Mouse (Mus musculus): ENCODE measurements at regions not wholly inside any gene's neighbourhood (a gene's known extent, or its start where the extent isn't known, plus 50 kb on each side); places are given as distances from the start of the nearest gene placed in this dataset.

- 65% methylated on average over 5 of the region's 5 CpGs for WGBS
- Histone ChIP-seq H3K4me1 (ENCODE audit: insufficient read depth) (no peaks in the 10 kb centered on the region), H3K27ac (ENCODE audit: low read depth) (peak overlapping the region; percentile 36; the same call in 1 of the 2 replicates), H3K9ac (no peak overlapping the region), H3K36me3 (ENCODE audit: insufficient read depth) (no peaks in the 10 kb centered on the region), H3K27me3 (ENCODE audit: insufficient read depth, low read length) (no peaks in the 10 kb centered on the region), H3K4me3 (ENCODE audit: low read depth, low read length) (no peak overlapping the region), H3K9me3 (ENCODE audit: low read depth, low read length) (no peaks in the 10 kb centered on the region), H3K4me2 (no peak overlapping the region)
- no peak for ATAC-seq (ENCODE audit: insufficient read depth)
- no peak for TF ChIP-seq CTCF (IDR thresholded peaks at IDR 0.05; ENCODE audit: low read depth)
- DNase-seq = no peak
Observed at GRCm38 (mm10) chr10:19464504-19464903, 108.2 kb downstream of the Olig3 start.

DNA sequence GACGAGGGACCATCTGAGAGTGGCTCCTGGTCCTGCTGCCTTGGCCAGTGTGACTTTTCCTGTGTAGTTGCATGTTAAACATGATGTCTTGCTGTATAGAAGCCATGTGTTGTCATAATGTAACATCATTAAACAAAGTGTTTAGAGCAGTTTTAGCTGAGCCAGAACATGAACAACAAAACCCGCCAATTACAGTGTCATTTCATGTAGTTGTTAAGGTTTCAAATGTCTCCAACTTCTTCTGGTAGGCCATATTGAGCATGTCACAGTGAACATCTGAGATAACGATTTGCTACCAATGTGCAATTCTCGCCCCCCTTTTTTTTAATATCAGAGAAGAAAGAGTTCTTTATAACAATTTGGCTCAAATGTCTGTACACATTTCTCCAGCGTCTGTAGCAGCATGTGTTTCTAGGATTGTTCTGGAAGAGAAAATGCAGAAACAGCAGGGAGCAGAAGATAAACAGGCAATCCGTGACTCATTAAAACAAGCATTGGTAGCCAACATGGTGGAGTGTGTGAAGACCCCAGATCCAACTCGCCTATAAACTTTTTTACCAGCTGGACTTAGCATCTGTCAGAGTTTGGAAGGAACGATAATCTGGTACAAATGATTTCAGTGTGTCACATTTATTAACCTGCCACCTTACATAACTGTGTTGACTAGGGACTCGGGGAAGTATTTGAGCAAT is 115.2 kb downstream of the Olig3 start:
- H3K36me3 ChIP-seq (ENCODE audit: insufficient read depth) = no peaks in the 10 kb centered on the region
- DNase-seq (no peak), ATAC-seq (ENCODE audit: insufficient read depth) (no peak)
- H3K27me3 ChIP-seq (ENCODE audit: insufficient read depth, low read length) = no peaks in the 10 kb centered on the region
- no peaks in the 10 kb centered on the region for H3K9me3 ChIP-seq (ENCODE audit: low read depth, low read length)
- TF ChIP-seq CTCF (IDR thresholded peaks at IDR 0.05; ENCODE audit: low read depth) = no peak
- H3K27ac ChIP-seq (ENCODE audit: low read depth) = no peak overlapping the region
- no peak overlapping the region for H3K9ac ChIP-seq
- no peaks in the 10 kb centered on the region for H3K4me1 ChIP-seq (ENCODE audit: insufficient read depth)
- no peak overlapping the region for H3K4me2 ChIP-seq
- H3K4me3 ChIP-seq (ENCODE audit: low read depth, low read length) = no peak overlapping the region
- 62% methylated on average over 9 of the region's 9 CpGs for WGBS

GRCm38 (mm10) chr10:19472066-19472465 is 115.7 kb downstream of the Olig3 start:
- whole genome bisulfite sequencing = 44% methylated on average over 6 of the region's 6 CpGs
- DNase-seq (no peak), ATAC-seq (ENCODE audit: insufficient read depth) (no peak)
- Histone ChIP-seq H3K4me3 (ENCODE audit: low read depth, low read length) (no peak overlapping the region), H3K36me3 (ENCODE audit: insufficient read depth) (no peaks in the 10 kb centered on the region), H3K9ac (no peak overlapping the region), H3K4me1 (ENCODE audit: insufficient read depth) (no peaks in the 10 kb centered on the region), H3K27me3 (ENCODE audit: insufficient read depth, low read length) (no peaks in the 10 kb centered on the region), H3K27ac (ENCODE audit: low read depth) (no peak overlapping the region), H3K4me2 (no peak overlapping the region), H3K9me3 (ENCODE audit: low read depth, low read length) (no peaks in the 10 kb centered on the region)
- no peak for TF ChIP-seq CTCF (IDR thresholded peaks at IDR 0.05; ENCODE audit: low read depth)

GRCm38 (mm10) chr10:19472949-19473535 is 116.7 kb downstream of the Olig3 start:
- TF ChIP-seq CTCF (IDR thresholded peaks at IDR 0.05; ENCODE audit: low read depth) = no peak
- WGBS = 71% methylated on average over 3 of the region's 3 CpGs
- ATAC-seq (ENCODE audit: insufficient read depth) (no peak), DNase-seq (no peak)
- no peaks in the 10 kb centered on the region for H3K9me3 ChIP-seq (ENCODE audit: low read depth, low read length)
- H3K4me2 ChIP-seq = no peak overlapping the region
- H3K4me1 ChIP-seq (ENCODE audit: insufficient read depth) = no peaks in the 10 kb centered on the region
- no peaks in the 10 kb centered on the region for H3K27me3 ChIP-seq (ENCODE audit: insufficient read depth, low read length)
- H3K27ac ChIP-seq (ENCODE audit: low read depth) = no peak overlapping the region
- no peak overlapping the region for H3K9ac ChIP-seq
- no peaks in the 10 kb centered on the region for H3K36me3 ChIP-seq (ENCODE audit: insufficient read depth)
- H3K4me3 ChIP-seq (ENCODE audit: low read depth, low read length) = no peak overlapping the region

DNA sequence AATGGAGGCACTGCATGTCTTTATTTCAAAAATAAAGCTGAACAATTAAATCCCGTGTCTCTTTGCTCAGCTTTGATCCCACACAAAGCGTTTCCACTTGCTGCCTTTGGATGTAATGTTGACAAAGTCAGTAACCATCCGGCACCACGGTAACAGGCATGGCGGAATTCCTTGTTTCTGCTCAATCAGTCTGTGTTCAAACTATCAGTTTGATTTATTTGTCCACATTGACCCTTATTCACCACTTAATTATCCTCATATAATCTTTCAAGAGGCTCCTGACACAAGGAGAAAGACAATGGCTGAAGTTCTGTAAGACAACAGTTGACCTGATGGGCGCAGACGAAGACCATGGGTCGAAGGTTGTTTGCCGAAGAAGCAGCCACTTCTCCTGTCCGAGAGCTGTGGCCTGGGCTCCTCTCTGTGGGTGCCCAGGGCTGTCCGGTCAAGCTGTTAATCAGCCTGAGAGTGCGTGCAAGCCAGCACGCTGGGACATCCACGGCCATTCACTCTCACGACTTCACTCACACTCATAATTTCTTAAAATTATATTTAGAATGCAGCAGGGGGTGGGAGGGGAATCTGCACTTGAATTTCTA is 106.1 kb upstream of the Ifngr1 start:
- Histone ChIP-seq H3K4me2 (peak overlapping the region; percentile 26; the same call in 1 of the 2 replicates), H3K4me3 (ENCODE audit: low read depth, low read length) (no peak overlapping the region), H3K27me3 (ENCODE audit: insufficient read depth, low read length) (no peaks in the 10 kb centered on the region; the same call in 1 of the 2 replicates), H3K27ac (ENCODE audit: low read depth) (no peak overlapping the region), H3K36me3 (ENCODE audit: insufficient read depth) (no peaks in the 10 kb centered on the region), H3K4me1 (ENCODE audit: insufficient read depth) (no peaks in the 10 kb centered on the region), H3K9me3 (ENCODE audit: low read depth, low read length) (no peaks in the 10 kb centered on the region), H3K9ac (no peak overlapping the region)
- ATAC-seq (ENCODE audit: insufficient read depth) = no peak
- WGBS = 31% methylated on average over 15 of the region's 15 CpGs
- TF ChIP-seq CTCF (IDR thresholded peaks at IDR 0.05; ENCODE audit: low read depth) = no peak
- no peak for DNase-seq

DNA sequence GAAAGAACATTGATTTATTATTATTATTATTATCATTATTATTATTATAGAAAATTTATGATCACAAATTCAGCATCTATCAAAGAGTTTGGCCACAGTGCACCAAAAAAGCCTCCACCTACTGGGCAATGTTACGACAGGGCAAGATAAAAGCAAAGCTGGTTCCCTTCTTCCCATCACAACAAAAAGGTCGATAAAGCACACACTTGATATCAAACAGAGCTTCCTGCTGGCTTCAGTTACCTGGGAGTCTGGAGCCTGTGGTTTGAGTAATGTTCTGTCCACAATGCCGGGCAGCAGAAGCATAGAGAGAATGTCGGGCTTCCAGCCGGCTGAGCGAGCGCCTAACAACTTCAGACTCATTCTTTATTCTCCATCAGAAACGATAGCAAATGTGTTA is 101.2 kb upstream of the Ifngr1 start:
- Histone ChIP-seq H3K27ac (ENCODE audit: low read depth) (no peak overlapping the region), H3K4me1 (ENCODE audit: insufficient read depth) (no peaks in the 10 kb centered on the region), H3K4me2 (no peak overlapping the region), H3K9me3 (ENCODE audit: low read depth, low read length) (no peaks in the 10 kb centered on the region), H3K4me3 (ENCODE audit: low read depth, low read length) (no peak overlapping the region), H3K36me3 (ENCODE audit: insufficient read depth) (no peaks in the 10 kb centered on the region), H3K27me3 (ENCODE audit: insufficient read depth, low read length) (no peaks in the 10 kb centered on the region; the same call in 1 of the 2 replicates), H3K9ac (no peak overlapping the region)
- ATAC-seq (ENCODE audit: insufficient read depth) (no peak), DNase-seq (no peak)
- TF ChIP-seq CTCF (IDR thresholded peaks at IDR 0.05; ENCODE audit: low read depth) = no peak
- WGBS = 44% methylated on average over 8 of the region's 8 CpGs
